Mouse (Mus musculus) thymus, adult 2 months (tissue): ENCODE measurements around the gene Gm1113. TPM values are rescaled to one million over a fixed set of nuclear protein-coding genes. Genes with fewer than 3 reads are reported as not detected.

Source experiments
- DNase-seq: peaks from one replicate; pipeline ENCODE4 v3.0.0; 2021
- H3K27ac ChIP-seq: fragments of 200-500 bp; 2 replicates; pipeline ENCODE4 v1.5.1; 2012; ENCODE audit warnings: low read length, control low read depth; ENCODE audit not compliant: control insufficient read depth, insufficient read depth
- H3K27me3 ChIP-seq: fragments of 200-500 bp; 2 replicates; pipeline ENCODE4 v1.6.1; 2012; ENCODE audit warnings: mild to moderate bottlenecking, low read length, moderate library complexity, mixed read lengths; ENCODE audit not compliant: control insufficient read depth, insufficient read depth
- H3K36me3 ChIP-seq: fragments of 200-500 bp; 2 replicates; pipeline ENCODE4 v1.6.1; 2012; ENCODE audit warnings: mild to moderate bottlenecking, low read length, moderate library complexity; ENCODE audit not compliant: control insufficient read depth, insufficient read depth
- H3K4me1 ChIP-seq: fragments of 200-500 bp; replicated peaks from 2 replicates; pipeline ENCODE4 v1.6.1; 2012; ENCODE audit warnings: low read length; ENCODE audit not compliant: control insufficient read depth, insufficient read depth
- H3K4me3 ChIP-seq: fragments of 200-500 bp; 2 replicates; pipeline ENCODE4 v1.5.1; 2012; ENCODE audit warnings: mild to moderate bottlenecking, low read length, control low read depth, moderate library complexity; ENCODE audit not compliant: control insufficient read depth, insufficient read depth
- CTCF ChIP-seq: fragments of 200-500 bp; IDR thresholded peaks from 2 replicates; pipeline ENCODE4 v1.5.1; 2012; ENCODE audit warnings: mild to moderate bottlenecking, control low read depth, low read length, moderate library complexity, borderline replicate concordance; ENCODE audit not compliant: control insufficient read depth, poor library complexity, insufficient read depth; ENCODE audit errors: extremely low read depth
- POLR2A ChIP-seq: fragments of 200-500 bp; IDR thresholded peaks from 2 replicates; pipeline ENCODE4 v1.6.1; 2012; ENCODE audit warnings: mild to moderate bottlenecking, low read length, control low read depth, moderate library complexity; ENCODE audit not compliant: control insufficient read depth, poor library complexity, insufficient read depth; ENCODE audit errors: extremely low read depth
- WGBS: fragments of 180-500 bp; shearing (Covaris S2); methylation state at CpG from one replicate; pipeline ENCODE4 v1.1.7; 2018; 5-methylcytosine and 5-hydroxymethylcytosine counted together
- polyA plus RNA-seq: library from polyadenylated mRNA; depleted of rRNA; stranded (reverse); fragments of >200 nt; gene quantifications from 2 replicates; pipeline ENCODE4 v1.2.3, GENCODE M21; 2012

Gm1113 gene
- polyA plus RNA-seq, 1 experiment: not detected

DNA sequence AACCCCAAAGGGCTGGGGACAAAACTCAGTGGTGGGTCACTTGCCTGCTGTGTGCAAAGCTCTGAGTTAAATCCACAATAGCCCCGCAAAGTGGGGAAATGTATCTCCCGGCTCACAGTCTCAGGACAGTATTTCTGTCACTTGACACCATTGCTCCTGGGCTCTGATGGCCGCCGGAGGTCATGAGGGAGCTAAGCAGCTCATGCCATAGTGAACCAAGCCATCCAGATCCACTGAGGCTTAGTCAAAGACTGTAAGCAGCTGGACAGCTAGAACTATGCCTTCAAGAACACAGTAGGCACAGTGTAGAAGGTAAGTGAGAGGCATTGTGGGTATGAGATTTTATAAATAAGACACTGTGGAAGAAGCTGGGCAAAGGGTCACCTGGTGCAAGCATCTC is 23.1 kb downstream of the Gm1113 start:
- no peaks in the 10 kb centered on the region for H3K36me3 ChIP-seq
- 85% methylated on average over 4 of the region's 4 CpGs for WGBS
- H3K4me3 ChIP-seq: no peak overlapping the region
- DNase-seq: no peak
- H3K27ac ChIP-seq: no peak overlapping the region
- peaks cover 6% of the 10 kb centered on the region for H3K4me1 ChIP-seq
- no peak for TF ChIP-seq POLR2A
- TF ChIP-seq CTCF: no peak
- H3K27me3 ChIP-seq: no peaks in the 10 kb centered on the region

DNA sequence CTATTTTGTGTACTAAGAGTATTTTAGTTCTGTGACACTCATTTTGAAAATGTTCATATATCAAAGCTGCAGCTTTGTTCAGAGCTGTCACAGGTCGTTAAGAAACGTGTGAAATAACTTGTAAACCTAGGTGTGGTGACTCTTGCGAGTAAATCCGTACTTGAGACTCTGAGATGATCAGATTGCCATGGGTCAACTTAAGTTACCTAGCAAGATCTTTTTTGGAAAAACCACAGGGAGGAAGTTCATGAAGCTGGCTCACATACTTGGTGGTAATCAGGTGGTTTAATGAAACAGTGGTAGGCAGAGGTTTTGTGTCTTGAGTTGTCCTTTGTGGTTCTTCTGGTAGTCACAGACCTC is 24.4 kb downstream of the Gm1113 start:
- Histone ChIP-seq H3K27me3 (no peaks in the 10 kb centered on the region), H3K4me3 (no peak overlapping the region), H3K36me3 (no peaks in the 10 kb centered on the region), H3K27ac (no peak overlapping the region), H3K4me1 (peaks cover 6% of the 10 kb centered on the region)
- no peak for DNase-seq
- 51% methylated on average over 4 of the region's 4 CpGs for WGBS
- no peak for TF ChIP-seq POLR2A
- no peak for TF ChIP-seq CTCF

DNA sequence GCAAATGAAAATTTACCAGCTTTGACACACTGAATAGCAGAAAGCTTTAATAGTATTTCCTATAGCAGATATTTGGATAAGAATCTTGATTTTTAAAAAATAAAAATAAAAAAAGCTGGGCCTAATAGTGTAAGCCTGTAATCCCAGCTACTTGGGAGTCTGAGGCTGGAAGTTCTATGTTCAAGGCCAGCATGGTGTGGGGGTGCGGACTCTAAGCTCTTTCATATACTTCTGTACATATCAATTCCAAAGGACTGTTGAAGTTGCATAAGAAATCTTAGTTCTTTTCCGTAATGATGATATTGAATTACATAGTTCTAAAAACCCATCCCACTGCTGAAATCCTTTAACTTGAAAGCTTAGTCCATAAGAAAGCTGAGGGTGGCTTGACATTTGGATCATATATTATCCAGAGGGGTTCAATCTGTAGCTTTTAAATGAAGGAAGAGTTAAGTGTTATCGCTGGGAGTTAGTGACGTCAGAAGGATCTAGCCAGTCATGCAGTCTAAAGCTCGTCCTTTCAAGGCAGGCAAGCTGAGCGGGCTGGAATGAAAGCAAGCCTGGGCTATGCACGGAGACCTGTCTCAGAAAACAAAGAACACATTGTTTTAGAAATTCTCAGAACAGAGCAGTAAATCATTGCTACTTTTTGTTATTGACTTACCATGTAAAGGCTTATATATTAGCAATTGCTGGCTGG is 24.9 kb downstream of the Gm1113 start:
- DNase-seq: no peak
- Histone ChIP-seq H3K36me3 (no peaks in the 10 kb centered on the region), H3K4me1 (peaks cover 6% of the 10 kb centered on the region), H3K27ac (no peak overlapping the region), H3K27me3 (no peaks in the 10 kb centered on the region), H3K4me3 (no peak overlapping the region)
- TF ChIP-seq POLR2A (no peak), CTCF (no peak)
- WGBS: 94% methylated on average over 7 of the region's 7 CpGs

DNA sequence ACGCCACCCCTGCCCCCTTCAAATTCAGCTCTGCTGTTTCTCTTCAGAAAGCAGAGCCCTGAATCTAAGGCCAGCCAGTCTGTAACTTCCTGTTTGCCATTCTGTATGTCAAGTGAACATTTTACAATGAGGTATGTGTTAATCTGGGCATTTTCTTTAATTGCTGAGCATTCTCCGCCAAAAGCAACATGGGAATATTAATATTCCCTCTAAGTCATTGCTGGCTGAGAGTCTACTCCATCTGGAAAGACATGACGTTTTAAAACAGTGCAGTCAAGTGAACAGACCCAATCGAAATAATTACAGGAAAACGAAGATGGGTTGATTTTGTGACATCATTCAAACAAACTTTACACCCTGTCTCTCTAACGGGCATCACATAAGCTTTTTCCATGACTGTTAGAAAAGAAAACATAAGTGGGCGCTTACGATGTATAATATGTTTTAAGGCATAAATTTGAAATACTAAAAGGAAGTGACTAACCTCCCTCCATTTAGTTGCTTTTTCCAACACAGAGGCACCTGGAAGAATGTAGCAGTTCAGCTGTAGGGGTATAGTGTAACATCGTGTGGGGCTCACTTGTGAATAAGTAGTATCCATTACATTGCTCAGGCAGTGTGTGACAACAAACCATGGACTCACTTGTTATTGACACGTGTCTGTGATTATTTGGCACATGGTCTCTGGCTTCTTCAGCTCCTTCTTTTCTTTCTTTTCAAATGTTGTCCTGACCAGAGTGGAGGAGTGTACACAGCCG is 26.8 kb downstream of the Gm1113 start:
- DNase-seq: no peak
- Histone ChIP-seq H3K4me3 (no peak overlapping the region), H3K4me1 (peaks cover 6% of the 10 kb centered on the region), H3K36me3 (no peaks in the 10 kb centered on the region), H3K27me3 (no peaks in the 10 kb centered on the region), H3K27ac (no peak overlapping the region)
- WGBS: 84% methylated on average over 11 of the region's 11 CpGs
- TF ChIP-seq POLR2A (no peak), CTCF (no peak)

DNA sequence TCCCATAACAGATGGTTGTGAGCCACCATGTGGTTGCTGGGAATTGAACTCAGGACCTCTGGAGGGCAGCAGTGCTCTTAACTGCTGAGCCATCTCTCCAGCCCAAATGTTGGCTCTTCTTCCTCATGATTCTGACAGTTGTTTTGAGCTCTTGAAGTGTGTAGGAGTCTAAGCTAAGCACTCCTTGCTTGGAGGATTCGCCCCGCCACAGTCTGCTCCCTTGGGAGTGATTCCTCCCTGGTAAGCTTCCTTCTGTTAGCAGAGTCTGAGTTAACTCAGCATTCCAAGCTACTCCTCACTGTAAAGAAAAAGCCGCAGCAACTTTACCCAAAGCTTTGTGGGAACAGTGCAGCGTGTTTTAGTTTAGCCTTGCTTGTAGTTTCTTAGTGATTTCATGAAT is 29.6 kb downstream of the Gm1113 start:
- DNase-seq: no peak
- 97% methylated on average over 4 of the region's 4 CpGs for whole genome bisulfite sequencing
- Histone ChIP-seq H3K4me1 (no peaks in the 10 kb centered on the region), H3K36me3 (no peaks in the 10 kb centered on the region), H3K27me3 (no peaks in the 10 kb centered on the region), H3K4me3 (no peak overlapping the region), H3K27ac (no peak overlapping the region)
- TF ChIP-seq CTCF: no peak
- no peak for TF ChIP-seq POLR2A

DNA sequence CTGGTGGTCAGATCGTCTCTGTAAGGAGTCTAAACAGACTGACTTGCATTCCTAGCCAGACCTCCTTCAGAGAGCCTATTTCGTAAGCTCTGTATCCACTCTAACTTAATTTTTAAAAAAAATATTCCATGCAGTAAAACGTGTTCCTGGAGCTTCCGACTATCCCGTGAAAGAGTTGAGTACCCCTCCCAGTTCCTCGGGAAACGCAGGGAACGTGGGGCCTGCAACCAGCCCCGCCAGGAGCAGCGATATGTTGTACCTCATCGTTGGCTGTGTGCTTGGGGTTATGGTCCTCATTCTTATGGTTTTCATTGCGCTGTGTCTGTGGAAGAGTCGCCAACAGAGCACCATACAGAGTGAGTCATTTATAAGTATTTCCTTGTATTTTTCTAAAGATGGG is 31.5 kb downstream of the Gm1113 start:
- Histone ChIP-seq H3K27ac (no peak overlapping the region), H3K4me3 (no peak overlapping the region), H3K4me1 (no peaks in the 10 kb centered on the region), H3K27me3 (no peaks in the 10 kb centered on the region), H3K36me3 (no peaks in the 10 kb centered on the region)
- DNase-seq: no peak
- 94% methylated on average over 13 of the region's 13 CpGs for WGBS
- TF ChIP-seq POLR2A (no peak), CTCF (no peak)

DNA sequence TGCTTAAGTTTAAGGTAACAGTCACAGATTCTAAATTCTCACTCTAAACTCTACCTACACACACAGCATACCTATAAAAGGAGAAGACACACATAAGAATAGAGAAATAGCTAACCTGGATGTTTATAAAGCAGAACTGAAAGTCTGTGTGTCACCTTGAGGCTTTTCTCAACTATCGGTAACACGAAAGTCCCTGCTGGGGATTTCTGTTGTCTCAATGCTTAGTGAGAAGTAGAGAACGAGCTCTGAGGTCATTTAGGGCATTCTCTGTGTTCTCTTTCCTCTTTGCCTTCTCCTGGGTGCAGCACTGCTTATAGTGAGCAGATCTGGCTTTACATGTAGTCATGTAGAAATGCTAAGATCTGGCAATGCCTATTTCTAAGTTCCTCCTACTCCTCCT is 34.1 kb downstream of the Gm1113 start:
- H3K27me3 ChIP-seq: no peaks in the 10 kb centered on the region
- H3K4me3 ChIP-seq: no peak overlapping the region
- no peaks in the 10 kb centered on the region for H3K4me1 ChIP-seq
- WGBS: 87% methylated on average over 3 of the region's 3 CpGs
- no peak for DNase-seq
- 0 out of 2 replicates have a peak, but pooled peaks cover 4% of the 10 kb centered on the region for H3K36me3 ChIP-seq
- H3K27ac ChIP-seq: no peak overlapping the region
- TF ChIP-seq CTCF (no peak), POLR2A (no peak)
